Comparison of ENCODE assay signal across 13 mouse cellular contexts in the genomic region with DNA sequence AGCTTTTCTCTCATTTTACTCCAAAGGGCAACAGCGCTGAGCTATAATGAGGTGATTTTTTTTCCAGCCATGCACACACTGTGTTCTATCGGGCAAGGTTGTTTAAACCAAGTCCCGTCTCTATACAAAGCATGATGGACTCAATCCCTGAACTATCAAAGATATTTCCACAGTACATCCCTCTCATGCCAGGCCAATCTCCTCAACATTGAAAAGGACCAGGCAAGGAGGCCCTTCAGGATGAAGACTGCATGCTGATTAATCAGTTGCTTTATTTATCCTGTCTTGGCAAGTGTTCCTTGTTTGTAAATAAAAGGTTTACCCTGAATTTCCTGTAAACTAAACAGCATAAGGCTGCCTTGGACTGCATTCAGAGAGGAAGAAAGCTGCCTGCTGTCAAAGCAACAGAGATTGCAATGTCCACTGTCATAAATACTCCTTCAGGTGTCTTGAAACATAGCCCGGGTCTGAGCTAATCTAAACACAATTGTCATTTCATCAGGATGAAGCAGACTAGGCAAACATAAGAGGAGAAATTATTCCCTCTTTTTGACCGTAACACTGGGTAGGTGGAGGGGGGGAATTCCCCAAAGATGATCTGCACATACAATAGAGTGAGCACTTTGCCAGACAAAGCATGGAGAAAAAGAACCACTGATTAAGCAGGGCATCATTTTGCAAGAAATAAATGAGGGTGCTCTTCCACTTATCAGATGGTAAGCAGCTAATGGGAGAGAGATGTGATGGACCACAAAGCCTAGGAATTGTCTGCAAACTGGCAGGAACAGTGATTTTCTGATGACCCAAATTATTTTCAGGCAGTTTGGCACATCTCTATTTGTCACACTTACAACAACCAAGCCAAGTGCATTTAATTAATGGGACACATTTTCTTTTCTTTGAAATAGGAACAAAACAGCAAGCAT.
DNase-seq lines count a peak whose midpoint lies in the region; ATAC-seq and TF ChIP-seq lines count a peak whose summit lies in the region.
"Had no signal": no experiment of that assay in that cellular context is flagged by ENCODE, and none has a peak within 500 bp of the region (broad histone marks: within the 10 kb centered on the region; RNA-seq: fewer than 3 reads in every experiment).

No protein-coding gene starts in this region.

- no peak overlapping the region for H3K9ac ChIP-seq in liver, adult 2 months (ENCODE audit: low read depth, low read length)
- no peak overlapping the region for H3K9ac ChIP-seq in hindbrain, embryonic 13.5 days
- no peak overlapping the region for H3K9ac ChIP-seq in neural tube, embryonic 15.5 days (replicated peaks)
- H3K9ac ChIP-seq in stomach, postnatal 0 days (ENCODE audit: low read length), result no peak overlapping the region
- H3K9ac ChIP-seq: embryonic facial prominence, embryonic 12.5 days had no signal

- H3K27ac ChIP-seq in liver, adult 2 months (replicated peaks; ENCODE audit: insufficient read depth, low read depth, low read length), result no peak overlapping the region
- peak overlapping the region; percentile 61 for H3K27ac ChIP-seq in hindbrain, embryonic 13.5 days
- H3K27ac ChIP-seq in neural tube, embryonic 15.5 days (replicated peaks), result peak overlapping the region; percentile 60
- no peak overlapping the region for H3K27ac ChIP-seq in stomach, postnatal 0 days (replicated peaks)
- H3K27ac ChIP-seq: embryonic facial prominence, embryonic 12.5 days had no signal

- no peaks in the 10 kb centered on the region for H3K4me1 ChIP-seq in liver, adult 2 months (ENCODE audit: control insufficient read depth, insufficient read depth, low read length)
- peaks cover 20% of the 10 kb centered on the region for H3K4me1 ChIP-seq in hindbrain, embryonic 13.5 days (replicated peaks)
- peaks cover 20% of the 10 kb centered on the region for H3K4me1 ChIP-seq in neural tube, embryonic 15.5 days
- H3K4me1 ChIP-seq in stomach, postnatal 0 days (replicated peaks; ENCODE audit: control insufficient read depth, insufficient read depth), result no peaks in the 10 kb centered on the region
- H3K4me1 ChIP-seq: embryonic facial prominence, embryonic 12.5 days had no signal

- no peaks in the 10 kb centered on the region for H3K9me3 ChIP-seq in hindbrain, embryonic 13.5 days
- no peaks in the 10 kb centered on the region for H3K9me3 ChIP-seq in neural tube, embryonic 15.5 days (replicated peaks)
- no peaks in the 10 kb centered on the region for H3K9me3 ChIP-seq in stomach, postnatal 0 days (ENCODE audit: control insufficient read depth, low read length)
- H3K9me3 ChIP-seq: embryonic facial prominence, embryonic 12.5 days had no signal

- peak; percentile 85 for ATAC-seq in hindbrain, embryonic 13.5 days (ENCODE audit: low FRiP score)
- peak; percentile 84 for ATAC-seq in neural tube, embryonic 15.5 days (ENCODE audit: low FRiP score)
- ATAC-seq in stomach, postnatal 0 days (ENCODE audit: low FRiP score, low TSS enrichment), result no peak
- ATAC-seq: activated CD4-positive, CD25-positive, alpha-beta regulatory T cell, adult 4 months had no signal

- peaks cover 4% of the 10 kb centered on the region; the same call in 1 of the 2 replicates for H3K27me3 ChIP-seq in liver, adult 2 months (ENCODE audit: control insufficient read depth, insufficient read depth, low read length)
- no peaks in the 10 kb centered on the region for H3K27me3 ChIP-seq in hindbrain, embryonic 13.5 days
- no peaks in the 10 kb centered on the region for H3K27me3 ChIP-seq in neural tube, embryonic 15.5 days (replicated peaks)
- H3K27me3 ChIP-seq in stomach, postnatal 0 days (ENCODE audit: control insufficient read depth, insufficient read depth, low read length), result no peaks in the 10 kb centered on the region
- H3K27me3 ChIP-seq: embryonic facial prominence, embryonic 12.5 days had no signal

- H3K36me3 ChIP-seq in liver, adult 2 months (ENCODE audit: control insufficient read depth, insufficient read depth, low read length), result no peaks in the 10 kb centered on the region
- no peaks in the 10 kb centered on the region for H3K36me3 ChIP-seq in hindbrain, embryonic 13.5 days
- no peaks in the 10 kb centered on the region for H3K36me3 ChIP-seq in neural tube, embryonic 15.5 days
- H3K36me3 ChIP-seq in stomach, postnatal 0 days (ENCODE audit: control insufficient read depth, insufficient read depth, low read length), result no peaks in the 10 kb centered on the region
- H3K36me3 ChIP-seq: embryonic facial prominence, embryonic 12.5 days had no signal

- no peaks in the 10 kb centered on the region for H3K79me2 ChIP-seq in liver, adult 2 months (ENCODE audit: control insufficient read depth, insufficient read depth, low read length)

- TF ChIP-seq POLR2A in liver, adult 2 months (IDR thresholded peaks at IDR 0.05; ENCODE audit: extremely low read depth, insufficient read depth, low read length), result no peak

- H3K4me3 ChIP-seq in liver, adult 2 months (ENCODE audit: insufficient read depth, low read depth, low read length), result no peak overlapping the region
- no peak overlapping the region for H3K4me3 ChIP-seq in hindbrain, embryonic 13.5 days
- H3K4me3 ChIP-seq in neural tube, embryonic 15.5 days (replicated peaks), result no peak overlapping the region
- H3K4me3 ChIP-seq in stomach, postnatal 0 days (ENCODE audit: low read depth, low read length), result no peak overlapping the region
- H3K4me3 ChIP-seq: embryonic facial prominence, embryonic 12.5 days had no signal

- DNase-seq in liver, adult 2 months (ENCODE audit: extremely low read depth, low read depth, low spot score), result peak; percentile 9
- DNase-seq in liver, result no peak
- peak; percentile 15 to 63 for DNase-seq in cerebellum, postnatal 14 days
- DNase-seq in stomach, postnatal 0 days (ENCODE audit: low spot score), result no peak
- no peak for DNase-seq in ovary, adult 18-20 months (ENCODE audit: low spot score)
- no peak for DNase-seq in frontal cortex, adult 2 months (ENCODE audit: extremely low spot score in 1 of 2, low spot score in 1 of 2)
- DNase-seq: kidney, adult 2 months; right cerebral cortex, postnatal 25 days; thymus, adult 2 months had no signal

- no peak for TF ChIP-seq CTCF in liver, adult 2 months (IDR thresholded peaks at IDR 0.05; ENCODE audit: low read depth, low read length)
- no peak for TF ChIP-seq CTCF in stomach, postnatal 0 days (IDR thresholded peaks at IDR 0.05; ENCODE audit: low read depth)

- no peak for TF ChIP-seq EP300 in stomach, postnatal 0 days (optimal IDR thresholded peaks at IDR 0.05)

- peak overlapping the region; percentile 9; the same call in 1 of the 2 replicates for H3K4me2 ChIP-seq in hindbrain, embryonic 13.5 days
- H3K4me2 ChIP-seq in neural tube, embryonic 15.5 days, result peak overlapping the region; percentile 19; the same call in 1 of the 2 replicates
- H3K4me2 ChIP-seq in stomach, postnatal 0 days (replicated peaks; ENCODE audit: low read depth), result no peak overlapping the region
- H3K4me2 ChIP-seq: embryonic facial prominence, embryonic 12.5 days had no signal

- WGBS in liver, adult 2 months, result 70% methylated on average over 5 of the region's 5 CpGs
- 32% methylated on average over 5 of the region's 5 CpGs for WGBS in hindbrain, embryonic 13.5 days
- 21% methylated on average over 5 of the region's 5 CpGs for WGBS in neural tube, embryonic 15.5 days
- WGBS in stomach, postnatal 0 days, result 38% methylated on average over 5 of the region's 5 CpGs

Comparison
In these comparisons a context has a peak if more than half of its experiments do, and no peak if none do; other contexts are left out.
1. DNase-seq: peak in liver, adult 2 months (single experiment) and cerebellum, postnatal 14 days (2 of 2); none in liver (single experiment), stomach, postnatal 0 days (single experiment), ovary, adult 18-20 months (single experiment) and frontal cortex, adult 2 months (0 of 2).
2. H3K27ac ChIP-seq: peak in hindbrain, embryonic 13.5 days (single experiment) and neural tube, embryonic 15.5 days (single experiment); none in liver, adult 2 months (single experiment) and stomach, postnatal 0 days (single experiment).